Mouse (Mus musculus) adipocyte (in vitro differentiated cells): ENCODE results near the gene Sgsm1.
"Not testable (repeated sequence)": the region's sequence is repeated elsewhere in the genome, so short reads cannot be mapped to it uniquely, and the experiment has no call there.

ENCODE experiments used
- DNase-seq: peaks from one replicate; pipeline ENCODE4 v3.0.0-alpha.2; 2016; ENCODE audit warnings: low spot score

Sgsm1 gene

GRCm38 (mm10) chr5:113310377-113311003 is at the start of gene Sgsm1:
Gene Sgsm1 (minus strand): TSS chr5:113310786.
- DNase-seq, result no peak

GRCm38 (mm10) chr5:113358833-113359232 is 48.2 kb upstream of the Sgsm1 start:
- DNase-seq, result no peak

- no peak for DNase-seq
Observed at GRCm38 (mm10) chr5:113357656-113358055, 47.1 kb upstream of the Sgsm1 start.

GRCm38 (mm10) chr5:113357186-113357585 is 46.6 kb upstream of the Sgsm1 start, which contains the start of gene Aym1:
Gene Aym1 (plus strand): TSS chr5:113357294.
- no peak for DNase-seq

GRCm38 (mm10) chr5:113354311-113354710 is 43.7 kb upstream of the Sgsm1 start:
- no peak for DNase-seq

- DNase-seq, result no peak
Observed at GRCm38 (mm10) chr5:113352636-113353035, 42.0 kb upstream of the Sgsm1 start.

- DNase-seq, result no peak
Observed at GRCm38 (mm10) chr5:113351768-113352167, 41.2 kb upstream of the Sgsm1 start.

GRCm38 (mm10) chr5:113349810-113350209 is 39.2 kb upstream of the Sgsm1 start:
- DNase-seq, result no peak

GRCm38 (mm10) chr5:113349226-113349625 is 38.6 kb upstream of the Sgsm1 start:
- no peak for DNase-seq

GRCm38 (mm10) chr5:113348597-113348996 is 38.0 kb upstream of the Sgsm1 start:
- DNase-seq, result no peak

- no peak for DNase-seq
Observed at GRCm38 (mm10) chr5:113347593-113347992, 37.0 kb upstream of the Sgsm1 start.

GRCm38 (mm10) chr5:113346651-113347050 is 36.1 kb upstream of the Sgsm1 start:
- not testable (repeated sequence) for DNase-seq

GRCm38 (mm10) chr5:113345781-113346180 is 35.2 kb upstream of the Sgsm1 start:
- no peak for DNase-seq

- no peak for DNase-seq
Observed at GRCm38 (mm10) chr5:113344635-113345386, 34.2 kb upstream of the Sgsm1 start.

- DNase-seq, result no peak
Observed at GRCm38 (mm10) chr5:113336281-113336680, 25.7 kb upstream of the Sgsm1 start.

- no peak for DNase-seq
Observed at GRCm38 (mm10) chr5:113335732-113336131, 25.1 kb upstream of the Sgsm1 start.

GRCm38 (mm10) chr5:113334621-113335530 is 24.3 kb upstream of the Sgsm1 start:
- no peak for DNase-seq

- no peak for DNase-seq
Observed at GRCm38 (mm10) chr5:113332899-113333298, 22.3 kb upstream of the Sgsm1 start.

GRCm38 (mm10) chr5:113332239-113332638 is 21.7 kb upstream of the Sgsm1 start:
- no peak for DNase-seq

GRCm38 (mm10) chr5:113330202-113330601 is 19.6 kb upstream of the Sgsm1 start:
- no peak for DNase-seq

GRCm38 (mm10) chr5:113329463-113329862 is 18.9 kb upstream of the Sgsm1 start:
- no peak for DNase-seq
